Comparison of ENCODE assay signal across 8 mouse cellular contexts in genomic region chr3:148986894-148987590, GRCm38 (mm10). TPM values are rescaled to one million over a fixed set of nuclear protein-coding genes. Genes with fewer than 3 reads are reported as not detected.
DNase-seq lines count a peak whose midpoint lies in the region; ATAC-seq and TF ChIP-seq lines count a peak whose summit lies in the region.

No protein-coding gene starts in this region.

- no peaks in the 10 kb centered on the region for H3K36me3 ChIP-seq in heart, embryonic 11.5 days (ENCODE audit: control insufficient read depth, insufficient read depth, low read length)
- H3K36me3 ChIP-seq in stomach, postnatal 0 days (ENCODE audit: control insufficient read depth, insufficient read depth, low read length): no peaks in the 10 kb centered on the region

- DNase-seq in heart, adult 9 months (ENCODE audit: low spot score in 2 of 2): no peak
- DNase-seq in NIH3T3 (ENCODE audit: low read depth) (peak; percentile 73), adipocyte (ENCODE audit: low spot score) (no peak)
- peak; percentile 47 for DNase-seq in kidney, adult 18-20 months
- peak; percentile 42 for DNase-seq in stomach, postnatal 0 days (ENCODE audit: low spot score)

- H3K4me1 ChIP-seq in heart, embryonic 11.5 days (ENCODE audit: control insufficient read depth, insufficient read depth, low read length): peaks cover 28% of the 10 kb centered on the region
- H3K4me1 ChIP-seq in embryonic fibroblast, embryonic 13.5 days (ENCODE audit: control insufficient read depth, insufficient read depth, low read length): peaks cover 2% of the 10 kb centered on the region; the same call in 1 of the 2 replicates
- H3K4me1 ChIP-seq in stomach, postnatal 0 days (replicated peaks; ENCODE audit: control insufficient read depth, insufficient read depth): no peaks in the 10 kb centered on the region

- peak overlapping the region; percentile 88 for H3K4me3 ChIP-seq in heart, embryonic 11.5 days (ENCODE audit: low read depth, low read length)
- peak overlapping the region; percentile 79 for H3K4me3 ChIP-seq in embryonic fibroblast, embryonic 13.5 days (ENCODE audit: insufficient read depth, low read length)
- peak overlapping the region; percentile 95 for H3K4me3 ChIP-seq in stomach, postnatal 0 days (ENCODE audit: low read depth, low read length)

- no peaks in the 10 kb centered on the region for H3K9me3 ChIP-seq in heart, embryonic 11.5 days (replicated peaks; ENCODE audit: control insufficient read depth, low read length)
- H3K9me3 ChIP-seq in stomach, postnatal 0 days (ENCODE audit: control insufficient read depth, low read length): no peaks in the 10 kb centered on the region

- TF ChIP-seq CTCF in embryonic fibroblast, embryonic 13.5 days (IDR thresholded peaks at IDR 0.05; ENCODE audit: borderline replicate concordance, insufficient read depth, low read length): no peak
- TF ChIP-seq CTCF in stomach, postnatal 0 days (IDR thresholded peaks at IDR 0.05; ENCODE audit: low read depth): no peak; the same call in 1 of the 2 replicates

- H3K27ac ChIP-seq in heart, embryonic 11.5 days (ENCODE audit: low read depth, low read length): peak overlapping the region; percentile 98
- peak overlapping the region; percentile 75 for H3K27ac ChIP-seq in embryonic fibroblast, embryonic 13.5 days (ENCODE audit: insufficient read depth, low read length)
- H3K27ac ChIP-seq in stomach, postnatal 0 days (replicated peaks): peak overlapping the region; percentile 95

- TF ChIP-seq EP300 in stomach, postnatal 0 days (optimal IDR thresholded peaks at IDR 0.05): no peak

- WGBS in heart, embryonic 11.5 days (ENCODE audit: insufficient replicate concordance): 1% methylated on average over 27 of the region's 27 CpGs
- WGBS in stomach, postnatal 0 days: under 1% methylated on average over 27 of the region's 27 CpGs

- H3K27me3 ChIP-seq in heart, embryonic 11.5 days (ENCODE audit: control insufficient read depth, insufficient read depth, low read length): no peaks in the 10 kb centered on the region
- H3K27me3 ChIP-seq in stomach, postnatal 0 days (ENCODE audit: control insufficient read depth, insufficient read depth, low read length): no peaks in the 10 kb centered on the region

- no peak; the same call in none of the 2 replicates for TF ChIP-seq POLR2A in embryonic fibroblast, embryonic 13.5 days (IDR thresholded peaks at IDR 0.05; ENCODE audit: low read depth, low read length)

- H3K9ac ChIP-seq in heart, embryonic 11.5 days (ENCODE audit: low read depth, low read length): peak overlapping the region; percentile 91
- H3K9ac ChIP-seq in stomach, postnatal 0 days (ENCODE audit: low read length): peak overlapping the region; percentile 86

- no peak for ATAC-seq in heart, embryonic 11.5 days (replicated peaks; ENCODE audit: insufficient number of reproducible peaks, low FRiP score, low TSS enrichment)
- peak; percentile 9; the same call in 1 of the 2 replicates for ATAC-seq in megakaryocyte, adult 5-6 weeks (ENCODE audit: poor library complexity, severe bottlenecking)
- ATAC-seq in stomach, postnatal 0 days (ENCODE audit: low FRiP score, low TSS enrichment): no peak

- peak overlapping the region; percentile 93 for H3K4me2 ChIP-seq in heart, embryonic 11.5 days
- peak overlapping the region; percentile 91 for H3K4me2 ChIP-seq in stomach, postnatal 0 days (replicated peaks; ENCODE audit: low read depth)

RNA-seq across cellular contexts. Expression of gene Adgrl2, which starts 3.3 kb away (rescaled TPM):
- 37.3 and 38.7 TPM in 2 replicates for polyA plus RNA-seq in heart, embryonic 11.5 days (2014; fragmentation: Nextera tagmentation; extraction: Ambion mirVana)
- polyA plus RNA-seq in embryonic fibroblast, embryonic 13.5 days (2011; ENCODE audit: insufficient read length, low read depth, missing spikeins): 90.1 and 112 TPM in 2 replicates
- total RNA-seq in megakaryocyte, adult 5-6 weeks (2015): 1.7 and 4.0 TPM in 2 replicates
- total RNA-seq in megakaryocyte, adult 5-6 weeks (2017): 1.9 and 2.2 TPM in 2 replicates
- 34.3 and 35.2 TPM in 2 replicates for polyA plus RNA-seq in stomach, postnatal 0 days (2015; fragmentation: Nextera tagmentation; extraction: Ambion mirVana)

Comparison
In these comparisons a context has a peak if more than half of its experiments do, and no peak if none do; other contexts are left out.
1. DNase-seq: peak in NIH3T3 (single experiment), kidney, adult 18-20 months (single experiment) and stomach, postnatal 0 days (single experiment); none in heart, adult 9 months (0 of 2) and adipocyte (single experiment).
2. Peak in every context shown above with its lines, with median percentiles within 50 percentile points of each other: H3K27ac ChIP-seq and H3K4me3 ChIP-seq.